Mouse (Mus musculus): Measurements from ENCODE around the gene Flt3.

Flt3 gene

GRCm38 (mm10) chr5:147322183-147322582 is 78.1 kb downstream of the Flt3 start, which contains the start of gene Urad:
Gene Urad, minus strand, starts transcription at chr5:147322440.
- in situ Hi-C loops (cut with MboI; ENCODE audit: unreplicated experiment in 2 of 2): loop anchor here (5.0 to 25.0 kb wide), 5 partner anchors 415 to 1135 kb away; partner anchors contain the start of genes 1700001J03Rik (in 2 of the 2) and Gm3415 (in 1 of the 2)

GRCm38 (mm10) chr5:147319653-147320052 is 80.6 kb downstream of the Flt3 start:
- in situ Hi-C loops (cut with MboI; ENCODE audit: unreplicated experiment in 2 of 2): loop anchor here (5.0 to 25.0 kb wide), 8 partner anchors 87 to 1132 kb away; partner anchors contain the start of genes 1700001J03Rik (in 2 of the 2) and Gm3415 (in 1 of the 2)

- in situ Hi-C loops (cut with MboI; ENCODE audit: unreplicated experiment in 2 of 2): loop anchor here (5.0 to 25.0 kb wide), 7 partner anchors 86 to 1131 kb away; partner anchors contain the start of genes 1700001J03Rik (in 2 of the 2) and Gm3415 (in 1 of the 2)
Measured at GRCm38 (mm10) chr5:147317991-147318390, 82.3 kb downstream of the Flt3 start.

GRCm38 (mm10) chr5:147317321-147317720 is 83.0 kb downstream of the Flt3 start:
- in situ Hi-C loops (cut with MboI; ENCODE audit: unreplicated experiment in 2 of 2): loop anchor here (5.0 to 25.0 kb wide), 7 partner anchors 85 to 1130 kb away; partner anchors contain the start of genes 1700001J03Rik (in 2 of the 2) and Gm3415 (in 1 of the 2)

- in situ Hi-C loops (cut with MboI; ENCODE audit: unreplicated experiment in 2 of 2): loop anchor here (5.0 to 25.0 kb wide), 7 partner anchors 83 to 1128 kb away; partner anchors contain the start of genes 1700001J03Rik (in 2 of the 2) and Gm3415 (in 1 of the 2)
Measured at GRCm38 (mm10) chr5:147315432-147316075, 84.7 kb downstream of the Flt3 start.

- in situ Hi-C loops (cut with MboI; ENCODE audit: unreplicated experiment in 2 of 2): loop anchor here (5.0 to 25.0 kb wide), 7 partner anchors 83 to 1128 kb away; partner anchors contain the start of genes 1700001J03Rik (in 2 of the 2) and Gm3415 (in 1 of the 2)
Measured at GRCm38 (mm10) chr5:147314646-147315431, 85.5 kb downstream of the Flt3 start.

- in situ Hi-C loops (cut with MboI; ENCODE audit: unreplicated experiment in 2 of 2): loop anchor here (25.0 kb wide), 2 partner anchors 751 to 1126 kb away; partner anchors contain the start of genes 1700001J03Rik (in 2 of the 2) and Gm3415 (in 1 of the 2)
Measured at GRCm38 (mm10) chr5:147312830-147313685, 87.2 kb downstream of the Flt3 start.

GRCm38 (mm10) chr5:147309786-147310185 is 90.5 kb downstream of the Flt3 start:
- in situ Hi-C loops (cut with MboI; ENCODE audit: unreplicated experiment in 2 of 2): loop anchor here (25.0 kb wide), 2 partner anchors 747 to 1122 kb away; partner anchors contain the start of genes 1700001J03Rik (in 2 of the 2) and Gm3415 (in 1 of the 2)

- in situ Hi-C loops (cut with MboI; ENCODE audit: unreplicated experiment in 2 of 2): loop anchor here (25.0 kb wide), 2 partner anchors 746 to 1121 kb away; partner anchors contain the start of genes 1700001J03Rik (in 2 of the 2) and Gm3415 (in 1 of the 2)
Measured at GRCm38 (mm10) chr5:147308451-147308850, 91.8 kb downstream of the Flt3 start.

GRCm38 (mm10) chr5:147307398-147307785 is 92.9 kb downstream of the Flt3 start:
- in situ Hi-C loops (cut with MboI; ENCODE audit: unreplicated experiment in 2 of 2): loop anchor here (25.0 kb wide), 2 partner anchors 745 to 1120 kb away; partner anchors contain the start of genes 1700001J03Rik (in 2 of the 2) and Gm3415 (in 1 of the 2)

GRCm38 (mm10) chr5:147306638-147307397 is 93.5 kb downstream of the Flt3 start, which contains the start of gene Cdx2:
Gene Cdx2, minus strand, starts transcription at chr5:147307270.
- in situ Hi-C loops (cut with MboI; ENCODE audit: unreplicated experiment in 2 of 2): loop anchor here (25.0 kb wide), 2 partner anchors 745 to 1120 kb away; partner anchors contain the start of genes 1700001J03Rik (in 2 of the 2) and Gm3415 (in 1 of the 2)

- in situ Hi-C loops (cut with MboI; ENCODE audit: unreplicated experiment in 2 of 2): loop anchor here (25.0 kb wide), 2 partner anchors 744 to 1119 kb away; partner anchors contain the start of genes 1700001J03Rik (in 2 of the 2) and Gm3415 (in 1 of the 2)
Measured at GRCm38 (mm10) chr5:147305856-147306637, 94.2 kb downstream of the Flt3 start.

- in situ Hi-C loops (cut with MboI; ENCODE audit: unreplicated experiment in 2 of 2): loop anchor here (25.0 kb wide), 2 partner anchors 743 to 1118 kb away; partner anchors contain the start of genes 1700001J03Rik (in 2 of the 2) and Gm3415 (in 1 of the 2)
Measured at GRCm38 (mm10) chr5:147305166-147305565, 95.1 kb downstream of the Flt3 start.

GRCm38 (mm10) chr5:147304276-147305155 is 95.8 kb downstream of the Flt3 start:
- in situ Hi-C loops (cut with MboI; ENCODE audit: unreplicated experiment in 2 of 2): loop anchor here (25.0 kb wide), 2 partner anchors 742 to 1117 kb away; partner anchors contain the start of genes 1700001J03Rik (in 2 of the 2) and Gm3415 (in 1 of the 2)

GRCm38 (mm10) chr5:147302746-147303400 is 97.4 kb downstream of the Flt3 start:
- in situ Hi-C loops (cut with MboI; ENCODE audit: unreplicated experiment in 2 of 2): loop anchor here (25.0 kb wide), 2 partner anchors 741 to 1116 kb away; partner anchors contain the start of genes 1700001J03Rik (in 2 of the 2) and Gm3415 (in 1 of the 2)
